Mouse (Mus musculus): ENCODE data around the gene Sesn1. TPM values are rescaled to one million over a fixed set of nuclear protein-coding genes. Genes with fewer than 3 reads are reported as not detected.

The Sesn1 gene
- total and polyA plus RNA-seq, 2 experiments from 2014 or later: 30.6 to 42.5 TPM

GRCm38 (mm10) chr10:41830445-41830844, 20.7 kb downstream of the Sesn1 start:
- 65% methylated on average over 4 of the region's 4 CpGs for WGBS
- Histone ChIP-seq H3K4me2 (ENCODE audit: low read depth, low read length, poor library complexity, severe bottlenecking) (no peak overlapping the region), H3K9me3 (ENCODE audit: low read length) (no peaks in the 10 kb centered on the region), H3K4me3 (ENCODE audit: low read depth, low read length) (no peak overlapping the region), H3K36me3 (ENCODE audit: insufficient read depth, low read length) (no peaks in the 10 kb centered on the region), H3K27me3 (ENCODE audit: insufficient read depth, low read length) (no peaks in the 10 kb centered on the region), H3K4me1 (ENCODE audit: insufficient read depth, low read length) (no peaks in the 10 kb centered on the region), H3K27ac (ENCODE audit: low read depth, low read length) (no peak overlapping the region), H3K9ac (replicated peaks; ENCODE audit: low read length, poor library complexity, severe bottlenecking) (no peak overlapping the region)
- no peak for DNase-seq (ENCODE audit: low spot score)
- ATAC-seq (ENCODE audit: low FRiP score): no peak
- no peak for TF ChIP-seq CTCF (IDR thresholded peaks at IDR 0.05)

DNA sequence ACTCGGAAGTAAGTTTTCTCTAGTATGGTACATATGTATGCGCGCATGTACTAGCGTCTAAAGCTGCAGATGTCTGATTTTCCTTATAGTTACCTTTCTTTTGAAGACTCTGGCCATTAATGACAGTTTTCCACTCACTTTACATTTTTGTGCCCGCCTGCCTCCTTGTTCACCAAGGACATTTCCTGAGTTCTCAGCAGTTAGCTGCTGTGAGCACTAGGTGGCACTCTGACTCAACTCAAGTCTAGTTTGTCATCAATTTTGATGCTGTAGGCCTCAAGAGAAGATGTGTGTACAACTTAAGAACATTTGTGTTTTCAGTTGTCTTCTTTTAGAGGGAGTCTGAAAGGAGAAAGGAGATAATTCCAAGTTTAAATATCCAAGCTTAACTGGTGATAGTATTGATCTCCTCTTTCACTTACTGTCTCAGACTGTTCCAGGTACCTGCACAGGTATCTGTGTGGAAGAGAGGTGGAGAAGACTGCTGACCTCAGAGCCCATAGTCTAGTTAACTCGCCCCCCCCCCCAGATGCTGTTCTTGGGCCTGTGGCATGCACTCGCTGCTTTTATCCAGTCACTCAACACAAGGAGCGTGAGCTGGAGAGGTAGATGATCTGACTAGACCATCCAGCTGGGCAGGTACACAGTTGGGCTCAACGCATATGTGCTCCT, 21.3 kb downstream of the Sesn1 start:
- DNase-seq (ENCODE audit: low spot score) (peak; percentile 81), ATAC-seq (ENCODE audit: low FRiP score) (0 out of 2 replicates have a peak, but pooled peaks have one; percentile 10)
- 58% methylated on average over 9 of the region's 9 CpGs for WGBS
- no peaks in the 10 kb centered on the region for H3K27me3 ChIP-seq (ENCODE audit: insufficient read depth, low read length)
- no peak overlapping the region for H3K9ac ChIP-seq (replicated peaks; ENCODE audit: low read length, poor library complexity, severe bottlenecking)
- TF ChIP-seq CTCF (IDR thresholded peaks at IDR 0.05): peak; percentile 95
- H3K4me1 ChIP-seq (ENCODE audit: insufficient read depth, low read length): no peaks in the 10 kb centered on the region
- H3K27ac ChIP-seq (ENCODE audit: low read depth, low read length): no peak overlapping the region
- H3K36me3 ChIP-seq (ENCODE audit: insufficient read depth, low read length): no peaks in the 10 kb centered on the region
- no peak overlapping the region for H3K4me3 ChIP-seq (ENCODE audit: low read depth, low read length)
- no peak overlapping the region for H3K4me2 ChIP-seq (ENCODE audit: low read depth, low read length, poor library complexity, severe bottlenecking)
- no peaks in the 10 kb centered on the region for H3K9me3 ChIP-seq (ENCODE audit: low read length)

DNA sequence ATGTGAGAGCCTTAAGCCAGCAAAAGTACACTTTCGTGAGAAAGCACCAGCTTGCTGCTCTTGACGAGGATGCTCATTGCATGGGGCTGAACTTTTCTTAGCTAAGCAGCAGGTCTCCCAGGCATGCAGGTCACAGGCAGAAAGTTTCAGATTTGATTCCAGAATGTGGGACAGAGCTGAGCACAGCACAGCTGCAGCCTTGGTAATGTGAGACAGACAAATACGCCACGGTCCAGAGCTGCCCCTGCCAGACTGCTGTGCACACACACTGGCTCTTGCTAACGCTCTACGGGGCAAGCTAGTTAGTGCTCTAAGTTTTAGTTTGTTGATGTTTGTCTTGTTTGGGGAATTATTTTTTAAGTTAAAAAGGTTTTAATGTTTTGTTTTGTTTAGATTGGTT, 22.5 kb downstream of the Sesn1 start:
- TF ChIP-seq CTCF (IDR thresholded peaks at IDR 0.05): no peak
- no peaks in the 10 kb centered on the region for H3K9me3 ChIP-seq (ENCODE audit: low read length)
- WGBS: 71% methylated on average over 6 of the region's 6 CpGs

DNA sequence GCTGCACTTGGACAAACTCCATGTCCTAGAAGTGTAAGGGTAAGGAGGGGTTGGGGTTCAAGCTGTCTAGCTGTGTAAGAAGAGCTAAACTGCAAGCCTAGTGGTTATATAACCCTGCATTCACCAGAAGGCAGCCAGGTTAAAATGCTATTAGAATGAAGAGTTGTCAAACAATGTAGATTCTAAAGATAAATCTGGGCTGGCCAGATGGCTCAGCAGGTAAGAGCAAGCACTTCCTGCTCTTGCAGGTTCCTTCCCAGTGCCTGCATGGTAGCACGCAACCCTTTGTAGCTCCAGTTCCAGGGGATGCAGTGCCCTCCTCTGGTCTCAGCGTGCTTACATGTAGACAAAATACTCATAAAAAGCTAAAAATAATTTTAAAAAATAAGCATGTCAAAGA, 24.4 kb downstream of the Sesn1 start:
- Histone ChIP-seq H3K27me3 (ENCODE audit: insufficient read depth, low read length) (no peaks in the 10 kb centered on the region), H3K9ac (replicated peaks; ENCODE audit: low read length, poor library complexity, severe bottlenecking) (no peak overlapping the region), H3K27ac (ENCODE audit: low read depth, low read length) (no peak overlapping the region), H3K4me1 (ENCODE audit: insufficient read depth, low read length) (no peaks in the 10 kb centered on the region), H3K9me3 (ENCODE audit: low read length) (no peaks in the 10 kb centered on the region), H3K4me2 (ENCODE audit: low read depth, low read length, poor library complexity, severe bottlenecking) (no peak overlapping the region), H3K4me3 (ENCODE audit: low read depth, low read length) (no peak overlapping the region), H3K36me3 (ENCODE audit: insufficient read depth, low read length) (no peaks in the 10 kb centered on the region)
- TF ChIP-seq CTCF (IDR thresholded peaks at IDR 0.05): no peak
- ATAC-seq (ENCODE audit: low FRiP score) (no peak), DNase-seq (ENCODE audit: low spot score) (no peak)
- whole genome bisulfite sequencing: 86% methylated on average over 2 of the region's 2 CpGs

More for the DNA sequence above, 22.5 kb downstream of the Sesn1 start:
- ATAC-seq (ENCODE audit: low FRiP score) (no peak), DNase-seq (ENCODE audit: low spot score) (no peak)
- Histone ChIP-seq H3K4me3 (ENCODE audit: low read depth, low read length) (no peak overlapping the region), H3K27me3 (ENCODE audit: insufficient read depth, low read length) (no peaks in the 10 kb centered on the region), H3K4me1 (ENCODE audit: insufficient read depth, low read length) (no peaks in the 10 kb centered on the region), H3K4me2 (ENCODE audit: low read depth, low read length, poor library complexity, severe bottlenecking) (no peak overlapping the region), H3K27ac (ENCODE audit: low read depth, low read length) (no peak overlapping the region), H3K36me3 (ENCODE audit: insufficient read depth, low read length) (no peaks in the 10 kb centered on the region), H3K9ac (replicated peaks; ENCODE audit: low read length, poor library complexity, severe bottlenecking) (no peak overlapping the region)

DNA sequence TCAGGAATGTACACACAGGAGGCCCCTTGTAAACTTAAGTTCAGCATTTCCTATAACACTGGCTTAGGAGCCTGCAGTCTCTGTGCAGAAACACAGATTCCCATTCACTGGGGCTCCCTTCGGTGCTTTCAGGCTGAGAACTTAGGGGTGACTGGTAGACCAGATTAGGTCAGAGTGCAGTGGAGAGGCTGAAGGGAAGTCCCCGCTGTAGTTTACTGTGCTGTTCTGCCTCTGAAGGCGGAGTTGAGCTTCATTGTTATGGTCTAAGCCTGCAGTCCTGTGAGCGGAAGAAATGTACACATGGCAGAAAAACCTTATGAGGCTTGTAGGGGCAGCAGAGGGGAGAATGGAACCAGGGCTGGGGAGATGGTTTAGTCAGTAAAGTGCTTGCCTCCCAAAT, 29.2 kb downstream of the Sesn1 start:
- Histone ChIP-seq H3K9me3 (ENCODE audit: low read length) (no peaks in the 10 kb centered on the region), H3K27ac (ENCODE audit: low read depth, low read length) (no peak overlapping the region), H3K9ac (replicated peaks; ENCODE audit: low read length, poor library complexity, severe bottlenecking) (no peak overlapping the region), H3K4me3 (ENCODE audit: low read depth, low read length) (no peak overlapping the region), H3K27me3 (ENCODE audit: insufficient read depth, low read length) (no peaks in the 10 kb centered on the region), H3K36me3 (ENCODE audit: insufficient read depth, low read length) (no peaks in the 10 kb centered on the region), H3K4me1 (ENCODE audit: insufficient read depth, low read length) (no peaks in the 10 kb centered on the region), H3K4me2 (ENCODE audit: low read depth, low read length, poor library complexity, severe bottlenecking) (no peak overlapping the region)
- no peak for TF ChIP-seq CTCF (IDR thresholded peaks at IDR 0.05)
- no peak for ATAC-seq (ENCODE audit: low FRiP score)
- WGBS: 84% methylated on average over 4 of the region's 4 CpGs
- DNase-seq (ENCODE audit: low spot score): no peak

DNA sequence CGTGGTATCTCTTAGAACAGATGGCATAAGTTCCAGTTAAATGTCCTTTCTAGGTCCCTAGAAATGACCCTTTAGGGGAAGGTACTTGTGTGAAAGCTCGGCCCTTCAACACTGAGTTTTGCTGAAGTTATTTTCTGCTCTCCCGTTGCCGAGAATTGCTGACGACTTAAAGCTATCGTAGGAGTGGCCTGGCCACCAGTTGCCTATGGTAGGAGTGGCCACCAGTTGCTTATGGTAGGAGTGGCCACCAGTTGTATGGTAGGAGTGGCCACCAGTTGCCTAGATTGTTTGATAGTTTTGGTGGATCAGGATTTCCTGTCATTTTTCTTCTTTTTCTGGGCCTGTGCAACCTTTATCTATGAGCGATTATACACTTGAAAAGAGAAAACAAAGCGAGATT, 38.0 kb downstream of the Sesn1 start:
- H3K27me3 ChIP-seq (ENCODE audit: insufficient read depth, low read length): no peaks in the 10 kb centered on the region
- DNase-seq (ENCODE audit: low spot score) (no peak), ATAC-seq (ENCODE audit: low FRiP score) (no peak)
- H3K9me3 ChIP-seq (ENCODE audit: low read length): no peaks in the 10 kb centered on the region
- H3K4me2 ChIP-seq (ENCODE audit: low read depth, low read length, poor library complexity, severe bottlenecking): no peak overlapping the region
- no peak overlapping the region for H3K9ac ChIP-seq (replicated peaks; ENCODE audit: low read length, poor library complexity, severe bottlenecking)
- H3K36me3 ChIP-seq (ENCODE audit: insufficient read depth, low read length): no peaks in the 10 kb centered on the region
- H3K27ac ChIP-seq (ENCODE audit: low read depth, low read length): no peak overlapping the region
- 96% methylated on average over 8 of the region's 8 CpGs for WGBS
- TF ChIP-seq CTCF (IDR thresholded peaks at IDR 0.05): no peak
- no peak overlapping the region for H3K4me3 ChIP-seq (ENCODE audit: low read depth, low read length)
- no peaks in the 10 kb centered on the region for H3K4me1 ChIP-seq (ENCODE audit: insufficient read depth, low read length)

Measured in midbrain, postnatal 0 days (tissue).